Mouse (Mus musculus) stomach, embryonic 16.5 days (tissue): ENCODE data around the gene Ankrd52. TPM values are rescaled to one million over a fixed set of nuclear protein-coding genes. Genes with fewer than 3 reads are reported as not detected.
A peak's percentile ranks its signal among the peaks of the same experiment; 100 is the strongest.

Source experiments
- ATAC-seq: fragments of 200-750 bp; cut with Nextera tagmentation; 2 replicates; pipeline ENCODE4 v1.8.0; 2017; ENCODE audit warnings: moderate number of reproducible peaks, moderate TSS enrichment; ENCODE audit not compliant: insufficient read depth, low FRiP score
- H3K27ac ChIP-seq: fragments of 300-500 bp; sonication (generic); 2 replicates; pipeline ENCODE4 v1.5.1; 2014; ENCODE audit warnings: low read length
- H3K27me3 ChIP-seq: fragments of 300-500 bp; sonication (generic); 2 replicates; pipeline ENCODE4 v1.6.1; 2014; ENCODE audit warnings: low read length, control low read depth, mixed read lengths; ENCODE audit not compliant: control insufficient read depth, insufficient read depth
- H3K36me3 ChIP-seq: fragments of 300-500 bp; sonication (generic); 2 replicates; pipeline ENCODE4 v1.6.1; 2014; ENCODE audit warnings: low read length; ENCODE audit not compliant: control insufficient read depth, insufficient read depth
- H3K4me1 ChIP-seq: fragments of 300-500 bp; sonication (generic); 2 replicates; pipeline ENCODE4 v1.6.1; 2014; ENCODE audit warnings: low read length, control low read depth, mixed read lengths; ENCODE audit not compliant: control insufficient read depth, insufficient read depth
- H3K4me2 ChIP-seq: fragments of 300-500 bp; sonication (generic); 2 replicates; pipeline ENCODE4 v1.6.1; 2014; ENCODE audit warnings: low read depth, low read length, mixed read lengths
- H3K4me3 ChIP-seq: fragments of 300-500 bp; sonication (generic); replicated peaks from 2 replicates; pipeline ENCODE4 v1.5.1; 2014; ENCODE audit warnings: mild to moderate bottlenecking, low read length
- H3K9ac ChIP-seq: fragments of 300-500 bp; sonication (generic); 2 replicates; pipeline ENCODE4 v1.6.1; 2014; ENCODE audit warnings: low read length
- H3K9me3 ChIP-seq: fragments of 300-500 bp; sonication (generic); replicated peaks from 2 replicates; pipeline ENCODE4 v1.6.1; 2016; ENCODE audit warnings: low read length, control low read depth; ENCODE audit not compliant: control insufficient read depth
- WGBS: fragments of 180-500 bp; shearing (Covaris S2); extraction: QIAGEN DNeasy Blood & Tissue Kit; methylation state at CpG from one replicate; pipeline ENCODE4 v1.1.7; 2014; 5-methylcytosine and 5-hydroxymethylcytosine counted together
- polyA plus RNA-seq: library from polyadenylated mRNA; unstranded; fragments of >200 nt; fragmentation: Nextera tagmentation; extraction: Ambion mirVana; gene quantifications from 2 replicates; pipeline ENCODE4 v1.2.1, GENCODE M21; 2015

The Ankrd52 gene
- polyA plus RNA-seq, 1 experiment from 2014 or later = 10.0 TPM

- H3K9me3 ChIP-seq = no peaks in the 10 kb centered on the region
- H3K36me3 ChIP-seq = peaks cover 7% of the 10 kb centered on the region; the same call in 1 of the 2 replicates
- no peak for ATAC-seq
- no peak overlapping the region for H3K4me2 ChIP-seq
- H3K9ac ChIP-seq = no peak overlapping the region
- peaks cover 18% of the 10 kb centered on the region for H3K4me1 ChIP-seq
- 80% methylated on average over 5 of the region's 5 CpGs for WGBS
- no peaks in the 10 kb centered on the region for H3K27me3 ChIP-seq
- no peak overlapping the region for H3K27ac ChIP-seq
- no peak overlapping the region for H3K4me3 ChIP-seq
Observed at GRCm38 (mm10) chr10:128414848-128415247, 37.9 kb downstream of the Ankrd52 start.

- Histone ChIP-seq H3K27ac (no peak overlapping the region), H3K4me3 (no peak overlapping the region), H3K4me2 (no peak overlapping the region), H3K9ac (no peak overlapping the region), H3K4me1 (no peaks in the 10 kb centered on the region), H3K36me3 (peaks cover 7% of the 10 kb centered on the region; the same call in 1 of the 2 replicates), H3K27me3 (no peaks in the 10 kb centered on the region), H3K9me3 (no peaks in the 10 kb centered on the region)
- WGBS = 68% methylated on average over 5 of the region's 5 CpGs
- no peak for ATAC-seq
Observed at GRCm38 (mm10) chr10:128422426-128422825, 45.5 kb downstream of the Ankrd52 start.

GRCm38 (mm10) chr10:128424604-128425003 lies 47.7 kb downstream of the Ankrd52 start:
- H3K4me2 ChIP-seq = no peak overlapping the region
- WGBS = 28% methylated on average over 7 of the region's 7 CpGs
- peaks cover 7% of the 10 kb centered on the region; the same call in 1 of the 2 replicates for H3K36me3 ChIP-seq
- H3K4me3 ChIP-seq = no peak overlapping the region
- no peaks in the 10 kb centered on the region for H3K27me3 ChIP-seq
- no peak overlapping the region; the same call in 1 of the 2 replicates for H3K27ac ChIP-seq
- no peak overlapping the region for H3K9ac ChIP-seq
- H3K4me1 ChIP-seq = no peaks in the 10 kb centered on the region
- H3K9me3 ChIP-seq = no peaks in the 10 kb centered on the region
- peak; percentile 47; the same call in 1 of the 2 replicates for ATAC-seq

- Histone ChIP-seq H3K9ac (no peak overlapping the region), H3K4me2 (no peak overlapping the region), H3K27me3 (no peaks in the 10 kb centered on the region), H3K36me3 (peaks cover 7% of the 10 kb centered on the region; the same call in 1 of the 2 replicates), H3K4me3 (no peak overlapping the region), H3K4me1 (no peaks in the 10 kb centered on the region), H3K9me3 (no peaks in the 10 kb centered on the region), H3K27ac (no peak overlapping the region)
- ATAC-seq = no peak
- WGBS = 82% methylated on average over 3 of the region's 3 CpGs
Observed at GRCm38 (mm10) chr10:128425260-128425659, 48.3 kb downstream of the Ankrd52 start.

- peaks cover 4% of the 10 kb centered on the region; the same call in 1 of the 2 replicates for H3K36me3 ChIP-seq
- no peaks in the 10 kb centered on the region for H3K4me1 ChIP-seq
- 88% methylated on average over 5 of the region's 5 CpGs for WGBS
- no peak overlapping the region for H3K4me3 ChIP-seq
- ATAC-seq = no peak
- H3K27me3 ChIP-seq = no peaks in the 10 kb centered on the region
- H3K4me2 ChIP-seq = no peak overlapping the region
- no peak overlapping the region for H3K27ac ChIP-seq
- H3K9me3 ChIP-seq = no peaks in the 10 kb centered on the region
- H3K9ac ChIP-seq = no peak overlapping the region
Observed at GRCm38 (mm10) chr10:128429052-128429451, 52.1 kb downstream of the Ankrd52 start.

- Histone ChIP-seq H3K4me2 (no peak overlapping the region), H3K36me3 (0 out of 2 replicates have a peak, but pooled peaks cover 4% of the 10 kb centered on the region), H3K9ac (no peak overlapping the region), H3K4me3 (no peak overlapping the region), H3K27me3 (no peaks in the 10 kb centered on the region), H3K4me1 (no peaks in the 10 kb centered on the region), H3K9me3 (no peaks in the 10 kb centered on the region), H3K27ac (no peak overlapping the region)
- ATAC-seq = no peak
- 69% methylated on average over 4 of the region's 4 CpGs for WGBS
Observed at GRCm38 (mm10) chr10:128429454-128429853, 52.5 kb downstream of the Ankrd52 start.

- Histone ChIP-seq H3K4me1 (no peaks in the 10 kb centered on the region), H3K9ac (no peak overlapping the region), H3K4me3 (no peak overlapping the region), H3K27me3 (no peaks in the 10 kb centered on the region), H3K36me3 (peaks cover 13% of the 10 kb centered on the region; the same call in 1 of the 2 replicates), H3K9me3 (no peaks in the 10 kb centered on the region), H3K27ac (no peak overlapping the region), H3K4me2 (no peak overlapping the region)
- WGBS = 92% methylated on average over 2 of the region's 2 CpGs
- no peak for ATAC-seq
Observed at GRCm38 (mm10) chr10:128433417-128433816, 56.5 kb downstream of the Ankrd52 start.

- no peak for ATAC-seq
- no peak overlapping the region for H3K27ac ChIP-seq
Observed at GRCm38 (mm10) chr10:128434681-128435080, 57.8 kb downstream of the Ankrd52 start.

GRCm38 (mm10) chr10:128435186-128435823 lies 58.4 kb downstream of the Ankrd52 start:
- no peaks in the 10 kb centered on the region for H3K27me3 ChIP-seq
- no peak overlapping the region for H3K4me2 ChIP-seq
- no peaks in the 10 kb centered on the region for H3K9me3 ChIP-seq
- peaks cover 13% of the 10 kb centered on the region; the same call in 1 of the 2 replicates for H3K36me3 ChIP-seq
- no peak overlapping the region for H3K4me3 ChIP-seq
- WGBS = 89% methylated on average over 17 of the region's 17 CpGs
- H3K4me1 ChIP-seq = no peaks in the 10 kb centered on the region
- H3K9ac ChIP-seq = no peak overlapping the region
- no peak for ATAC-seq
- no peak overlapping the region for H3K27ac ChIP-seq

More at GRCm38 (mm10) chr10:128434681-128435080, 57.8 kb downstream of the Ankrd52 start:
- Histone ChIP-seq H3K27me3 (no peaks in the 10 kb centered on the region), H3K9ac (no peak overlapping the region), H3K36me3 (peaks cover 13% of the 10 kb centered on the region; the same call in 1 of the 2 replicates), H3K4me1 (no peaks in the 10 kb centered on the region), H3K4me3 (no peak overlapping the region), H3K9me3 (no peaks in the 10 kb centered on the region), H3K4me2 (no peak overlapping the region)
- 77% methylated on average over 10 of the region's 10 CpGs for WGBS
